Mouse (Mus musculus) CH12.LX (cell line): ENCODE data around the gene Phf12.

Experiments used
- CTCF ChIP-seq, 2 experiments: IDR thresholded peaks in 1 of 2; conservative IDR thresholded peaks in 1 of 2; 2 replicates each; pipeline ENCODE4 v1.5.1; 2011 to 2012; ENCODE audit warnings: low read depth in 2 of 2, low read length in 2 of 2, improper control_type of control experiment in 1 of 2, inconsistent platforms in 1 of 2, mild to moderate bottlenecking in 1 of 2, moderate library complexity in 1 of 2
- MYC ChIP-seq: IDR thresholded peaks from 2 replicates; pipeline ENCODE4 v1.6.1; 2011; ENCODE audit warnings: low read depth, mild to moderate bottlenecking, improper control_type of control experiment, low read length

DNA sequence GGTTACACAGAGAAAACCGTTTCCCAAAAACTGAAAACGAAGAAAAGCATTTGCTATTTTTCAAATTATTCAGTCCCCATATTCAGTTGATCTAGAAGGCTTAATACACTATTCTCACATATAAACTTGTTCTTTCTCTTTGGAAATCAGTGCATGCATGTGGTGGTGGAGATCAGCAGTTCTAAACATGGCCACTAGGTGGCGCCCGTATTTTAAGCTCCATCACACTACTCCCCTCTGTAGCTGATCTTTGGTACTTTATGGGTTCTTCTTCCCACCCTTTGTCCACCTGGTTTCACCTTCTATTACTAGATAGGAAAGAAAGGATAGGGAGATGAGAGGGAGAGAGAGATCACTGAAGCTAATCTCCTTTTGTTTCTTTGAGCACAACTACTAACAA lies 37.1 kb downstream of the Phf12 start:
- TF ChIP-seq MYC (peak; percentile 80; the same call in 1 of the 2 replicates), CTCF (conservative IDR thresholded peaks at IDR 0.05 in 1 of 2, IDR thresholded peaks at IDR 0.05 in 1 of 2; ENCODE audit: low read depth in 2 of 2, low read length in 2 of 2) (peak; percentile 92 to 99)
